Mouse (Mus musculus) hindbrain, embryonic 13.5 days (tissue): Measurements from ENCODE around the gene Atxn1l. TPM values are rescaled to one million over a fixed set of nuclear protein-coding genes. Genes with fewer than 3 reads are reported as not detected.

ENCODE experiments used
- ATAC-seq: fragments of 200-750 bp; cut with Nextera tagmentation; 2 replicates; pipeline ENCODE4 v1.8.0; 2017; ENCODE audit warnings: moderate TSS enrichment; ENCODE audit not compliant: low FRiP score
- H3K27ac ChIP-seq: fragments of 300-500 bp; sonication (generic); 2 replicates; pipeline ENCODE4 v1.5.1; 2015; ENCODE audit warnings: inconsistent platforms, mild to moderate bottlenecking, moderate library complexity
- H3K27me3 ChIP-seq: fragments of 300-500 bp; sonication (generic); 2 replicates; pipeline ENCODE4 v1.6.1; 2015; ENCODE audit warnings: mild to moderate bottlenecking, inconsistent platforms
- H3K36me3 ChIP-seq: fragments of 300-500 bp; sonication (generic); 2 replicates; pipeline ENCODE4 v1.6.1; 2015; ENCODE audit warnings: mild to moderate bottlenecking, inconsistent platforms
- H3K4me1 ChIP-seq: fragments of 300-500 bp; sonication (generic); replicated peaks from 2 replicates; pipeline ENCODE4 v1.6.1; 2015; ENCODE audit warnings: inconsistent platforms
- H3K4me2 ChIP-seq: fragments of 300-500 bp; sonication (generic); 2 replicates; pipeline ENCODE4 v1.6.1; 2015; ENCODE audit warnings: inconsistent platforms, mild to moderate bottlenecking, moderate library complexity
- H3K4me3 ChIP-seq: fragments of 300-500 bp; sonication (generic); 2 replicates; pipeline ENCODE4 v1.5.1; 2015; ENCODE audit warnings: mild to moderate bottlenecking, inconsistent platforms
- H3K9ac ChIP-seq: fragments of 300-500 bp; sonication (generic); 2 replicates; pipeline ENCODE4 v1.6.1; 2015; ENCODE audit warnings: mild to moderate bottlenecking, inconsistent platforms
- H3K9me3 ChIP-seq: fragments of 300-500 bp; sonication (generic); 2 replicates; pipeline ENCODE4 v1.6.1; 2016; ENCODE audit warnings: inconsistent platforms
- WGBS: fragments of 180-500 bp; shearing (Covaris S2); methylation state at CpG from one replicate; pipeline ENCODE4 v1.1.7; 2015; 5-methylcytosine and 5-hydroxymethylcytosine counted together
- polyA plus RNA-seq: library from polyadenylated mRNA; unstranded; fragments of >200 nt; fragmentation: Nextera tagmentation; extraction: Ambion mirVana; gene quantifications from 2 replicates; pipeline ENCODE4 v1.2.1, GENCODE M21; 2015

The Atxn1l gene
- polyA plus RNA-seq, 1 experiment from 2014 or later = 4.4 TPM

- no peaks in the 10 kb centered on the region for H3K9me3 ChIP-seq
- no peak overlapping the region for H3K27ac ChIP-seq
- ATAC-seq = no peak
- H3K4me3 ChIP-seq = peak overlapping the region; percentile 100
- H3K36me3 ChIP-seq = no peaks in the 10 kb centered on the region; the same call in 1 of the 2 replicates
- peak overlapping the region; percentile 99 for H3K9ac ChIP-seq
- no peaks in the 10 kb centered on the region; the same call in 1 of the 2 replicates for H3K27me3 ChIP-seq
- H3K4me2 ChIP-seq = peak overlapping the region; percentile 74
- WGBS = 54% methylated on average over 5 of the region's 5 CpGs
- H3K4me1 ChIP-seq = peaks cover 34% of the 10 kb centered on the region
Observed at GRCm38 (mm10) chr8:109691769-109692168, 45.8 kb downstream of the Atxn1l start.

GRCm38 (mm10) chr8:109687248-109687647 lies 50.3 kb downstream of the Atxn1l start:
- no peak overlapping the region for H3K27ac ChIP-seq
- peaks cover 16% of the 10 kb centered on the region for H3K36me3 ChIP-seq
- H3K4me2 ChIP-seq = no peak overlapping the region
- WGBS = 90% methylated on average over 5 of the region's 5 CpGs
- ATAC-seq = no peak
- H3K4me3 ChIP-seq = no peak overlapping the region
- no peaks in the 10 kb centered on the region for H3K27me3 ChIP-seq
- H3K9me3 ChIP-seq = no peaks in the 10 kb centered on the region
- no peak overlapping the region for H3K9ac ChIP-seq
- peaks cover 36% of the 10 kb centered on the region for H3K4me1 ChIP-seq

- H3K4me1 ChIP-seq = peaks cover 10% of the 10 kb centered on the region; the same call in 1 of the 2 replicates
- H3K27ac ChIP-seq = no peak overlapping the region
- H3K9me3 ChIP-seq = no peaks in the 10 kb centered on the region
- no peak overlapping the region for H3K4me2 ChIP-seq
- ATAC-seq = no peak
- no peak overlapping the region for H3K9ac ChIP-seq
- H3K27me3 ChIP-seq = no peaks in the 10 kb centered on the region
- peaks cover 64% of the 10 kb centered on the region for H3K36me3 ChIP-seq
- 97% methylated on average over 5 of the region's 5 CpGs for WGBS
- no peak overlapping the region for H3K4me3 ChIP-seq
Observed at GRCm38 (mm10) chr8:109682120-109682519, 55.4 kb downstream of the Atxn1l start.

GRCm38 (mm10) chr8:109681535-109681934 lies 56.0 kb downstream of the Atxn1l start:
- Histone ChIP-seq H3K4me1 (peaks cover 10% of the 10 kb centered on the region; the same call in 1 of the 2 replicates), H3K27me3 (no peaks in the 10 kb centered on the region), H3K9ac (no peak overlapping the region), H3K36me3 (peaks cover 70% of the 10 kb centered on the region), H3K27ac (no peak overlapping the region), H3K9me3 (no peaks in the 10 kb centered on the region), H3K4me3 (no peak overlapping the region), H3K4me2 (no peak overlapping the region)
- ATAC-seq = no peak
- WGBS = 82% methylated on average over 3 of the region's 3 CpGs

Other genes with a start within 250 kb of the Atxn1l start
- gene Pmfbp1, start 243.7 kb downstream of the Atxn1l start, polyA plus RNA-seq = 2.4 and 3.4 TPM in 2 replicates
- gene Dhx38, start 171.9 kb downstream of the Atxn1l start, polyA plus RNA-seq = 17.7 and 18.4 TPM in 2 replicates
- gene Txnl4b, start 171.8 kb downstream of the Atxn1l start, polyA plus RNA-seq = 30.8 and 32.4 TPM in 2 replicates
- gene Hp, start 158.6 kb downstream of the Atxn1l start, polyA plus RNA-seq = 0.29 and 0.70 TPM in 2 replicates
- 31.5 and 33.4 TPM in 2 replicates for gene Dhodh, start 129.1 kb downstream of the Atxn1l start, polyA plus RNA-seq
- gene Pkd1l3, start 123.2 kb downstream of the Atxn1l start, polyA plus RNA-seq = 0.12 TPM in 2 replicates
- gene Ist1, start 44.5 kb downstream of the Atxn1l start, polyA plus RNA-seq = 180 and 182 TPM in 2 replicates
- 77.0 and 78.9 TPM in 2 replicates for gene Zfp821, start 32.2 kb downstream of the Atxn1l start, polyA plus RNA-seq
- 49.7 and 51.4 TPM in 2 replicates for gene Ap1g1, start 40.8 kb upstream of the Atxn1l start, polyA plus RNA-seq
- gene Phlpp2, start 130.8 kb upstream of the Atxn1l start, polyA plus RNA-seq = 3.8 and 4.1 TPM in 2 replicates
- gene Marveld3, start 224.5 kb upstream of the Atxn1l start, polyA plus RNA-seq = 1.2 and 2.0 TPM in 2 replicates